Mouse (Mus musculus) forebrain, postnatal 0 days (tissue): Measurements from ENCODE around the gene Trpm6. TPM values are rescaled to one million over a fixed set of nuclear protein-coding genes. Genes with fewer than 3 reads are reported as not detected.
"Not testable (repeated sequence)": the region's sequence is repeated elsewhere in the genome, so short reads cannot be mapped to it uniquely, and the experiment has no call there.

Source experiments
- ATAC-seq: fragments of 200-750 bp; cut with Nextera tagmentation; 2 replicates; pipeline ENCODE4 v1.8.0; 2017; ENCODE audit warnings: mild to moderate bottlenecking, moderate library complexity
- DNase-seq: peaks from one replicate; pipeline ENCODE4 v3.0.0-alpha.2; 2015
- H3K27ac ChIP-seq: fragments of 300-500 bp; sonication (generic); 2 replicates; pipeline ENCODE4 v1.5.1; 2014; ENCODE audit warnings: low read depth, mild to moderate bottlenecking, antibody characterized with exemption, low read length, moderate library complexity, mixed read lengths
- H3K27me3 ChIP-seq: fragments of 300-500 bp; sonication (generic); 2 replicates; pipeline ENCODE4 v1.6.1; 2014; ENCODE audit warnings: mild to moderate bottlenecking, low read length, mixed read lengths; ENCODE audit not compliant: insufficient read depth
- H3K36me3 ChIP-seq: fragments of 300-500 bp; sonication (generic); 2 replicates; pipeline ENCODE4 v1.6.1; 2014; ENCODE audit warnings: mild to moderate bottlenecking, moderate library complexity; ENCODE audit not compliant: insufficient read depth
- H3K4me1 ChIP-seq: fragments of 300-500 bp; sonication (generic); 2 replicates; pipeline ENCODE4 v1.6.1; 2014; ENCODE audit warnings: antibody characterized with exemption; ENCODE audit not compliant: insufficient read depth
- H3K4me2 ChIP-seq: fragments of 300-500 bp; sonication (generic); 2 replicates; pipeline ENCODE4 v1.6.1; 2014; ENCODE audit warnings: low read depth, mild to moderate bottlenecking, moderate library complexity
- H3K4me3 ChIP-seq: fragments of 300-500 bp; sonication (generic); 2 replicates; pipeline ENCODE4 v1.5.1; 2014; ENCODE audit warnings: low read depth, low read length, mixed read lengths
- H3K9ac ChIP-seq: fragments of 300-500 bp; sonication (generic); 2 replicates; pipeline ENCODE4 v1.6.1; 2014; ENCODE audit warnings: mild to moderate bottlenecking
- H3K9me3 ChIP-seq: fragments of 300-500 bp; sonication (generic); 2 replicates; pipeline ENCODE4 v1.6.1; 2016; ENCODE audit warnings: low read length
- CTCF ChIP-seq: sonication (generic); IDR thresholded peaks from 2 replicates; pipeline ENCODE4 v1.5.1; 2016; ENCODE audit warnings: antibody characterized with exemption, control low read depth, low read depth
- WGBS: fragments of 180-500 bp; shearing (Covaris S2); extraction: QIAGEN DNeasy Blood & Tissue Kit; methylation state at CpG from one replicate; pipeline ENCODE4 v1.1.7; 2014; 5-methylcytosine and 5-hydroxymethylcytosine counted together
- polyA plus RNA-seq: library from polyadenylated mRNA; unstranded; fragments of >200 nt; fragmentation: Nextera tagmentation; extraction: Ambion mirVana; gene quantifications from 2 replicates; pipeline ENCODE4 v1.2.1, GENCODE M21; 2015
- total RNA-seq: library from RNA; depleted of rRNA; stranded (reverse); fragments of >200 nt; gene quantifications from 2 replicates; pipeline ENCODE4 v1.2.3, GENCODE M21; 2014; rRNA removed

Trpm6 gene
- total RNA-seq (0.29 and 0.31 TPM in 2 replicates), polyA plus RNA-seq (0.26 and 0.27 TPM in 2 replicates)

DNA sequence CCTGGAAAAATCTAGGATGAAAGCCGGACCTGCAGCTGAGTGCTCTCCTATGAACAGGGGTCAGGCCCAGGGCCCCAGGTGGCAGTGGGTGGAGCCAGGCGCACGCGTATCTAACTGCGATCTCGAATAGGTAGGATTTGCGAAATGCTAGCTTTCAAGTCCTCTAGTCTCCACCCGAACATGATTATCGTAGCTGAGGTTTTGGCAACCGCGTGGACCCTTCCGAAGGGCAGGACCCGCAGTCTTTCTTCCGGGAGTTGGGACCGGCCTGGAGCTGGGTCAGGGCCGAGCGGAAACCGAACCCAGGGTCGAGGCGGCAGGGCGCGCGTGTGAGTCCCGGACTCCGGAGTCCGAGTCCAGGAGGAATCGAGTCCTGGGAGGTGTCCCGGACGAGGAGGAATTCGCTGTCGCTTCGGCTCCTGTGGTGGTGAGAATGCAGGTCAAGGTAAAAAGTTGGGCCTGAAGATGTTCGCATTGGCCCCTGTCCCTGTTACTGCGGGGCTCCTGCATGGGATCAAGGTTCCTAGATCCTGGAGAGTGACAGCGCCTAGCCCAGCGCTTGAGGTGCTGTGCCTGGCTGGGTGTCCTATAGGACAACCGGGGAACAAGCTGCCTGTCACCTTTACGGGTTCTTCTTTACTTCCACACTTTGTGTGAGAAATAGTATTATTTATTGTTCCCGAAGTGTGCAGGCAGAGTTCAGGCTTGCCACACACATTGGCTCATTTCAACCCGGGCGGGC, at the start of gene Trpm6:
Gene Trpm6, plus strand, starts transcription at position 386 of the 742 bp plus-strand sequence.
- Histone ChIP-seq H3K27me3 (no peaks in the 10 kb centered on the region; the same call in 1 of the 2 replicates), H3K36me3 (no peaks in the 10 kb centered on the region), H3K9ac (peak within 1 kb of the TSS; percentile 6; the same call in 1 of the 2 replicates), H3K4me2 (peak within 1 kb of the TSS; percentile 74), H3K4me3 (peak within 1 kb of the TSS; percentile 38), H3K4me1 (peaks cover 5% of the 10 kb centered on the region; the same call in 1 of the 2 replicates), H3K9me3 (no peaks in the 10 kb centered on the region), H3K27ac (no peak within 1 kb of the TSS)
- DNase-seq (no peak), ATAC-seq (no peak)
- 6% methylated on average over 41 of the region's 41 CpGs for WGBS
- no peak for TF ChIP-seq CTCF

GRCm38 (mm10) chr19:18708101-18708500, 41.7 kb upstream of the Trpm6 start:
- H3K9ac ChIP-seq: no peak overlapping the region
- H3K4me1 ChIP-seq: no peaks in the 10 kb centered on the region
- DNase-seq (no peak), ATAC-seq (no peak)
- no peak overlapping the region for H3K4me3 ChIP-seq
- TF ChIP-seq CTCF: no peak
- no peaks in the 10 kb centered on the region for H3K27me3 ChIP-seq
- H3K4me2 ChIP-seq: no peak overlapping the region
- H3K9me3 ChIP-seq: no peaks in the 10 kb centered on the region
- H3K27ac ChIP-seq: no peak overlapping the region
- H3K36me3 ChIP-seq: no peaks in the 10 kb centered on the region

DNA sequence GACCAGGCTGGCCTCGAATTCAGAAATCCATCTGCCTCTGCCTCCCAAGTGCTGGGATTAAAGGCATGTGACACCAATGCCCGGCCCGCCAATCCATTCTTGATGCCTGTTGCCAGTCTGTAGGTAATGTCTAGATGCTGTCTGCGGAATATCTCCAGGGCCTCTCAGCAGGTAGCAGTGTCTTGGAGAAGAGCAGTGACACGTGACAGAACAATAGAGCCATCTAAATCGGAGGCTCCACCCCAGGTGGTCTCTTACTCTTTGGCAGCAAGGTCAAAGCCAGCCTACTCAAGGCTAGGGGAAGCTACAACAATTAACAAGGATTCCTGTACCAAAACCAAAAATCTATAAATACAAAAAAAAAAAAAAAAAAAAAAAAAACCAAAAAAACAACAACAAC, 38.9 kb upstream of the Trpm6 start:
- H3K9ac ChIP-seq: no peak overlapping the region
- no peak overlapping the region for H3K27ac ChIP-seq
- H3K9me3 ChIP-seq: no peaks in the 10 kb centered on the region
- DNase-seq (no peak), ATAC-seq (no peak)
- peaks cover 9% of the 10 kb centered on the region for H3K4me1 ChIP-seq
- no peak overlapping the region for H3K4me3 ChIP-seq
- WGBS: 54% methylated on average over 6 of the region's 6 CpGs
- H3K4me2 ChIP-seq: no peak overlapping the region
- no peak for TF ChIP-seq CTCF
- no peaks in the 10 kb centered on the region for H3K27me3 ChIP-seq
- no peaks in the 10 kb centered on the region for H3K36me3 ChIP-seq

GRCm38 (mm10) chr19:18711589-18711988, 38.2 kb upstream of the Trpm6 start:
- Histone ChIP-seq H3K4me2 (no peak overlapping the region), H3K9ac (no peak overlapping the region), H3K27ac (no peak overlapping the region), H3K4me1 (peaks cover 9% of the 10 kb centered on the region), H3K36me3 (no peaks in the 10 kb centered on the region), H3K4me3 (no peak overlapping the region), H3K27me3 (no peaks in the 10 kb centered on the region), H3K9me3 (no peaks in the 10 kb centered on the region)
- ATAC-seq (no peak), DNase-seq (peak; percentile 7)
- WGBS: 86% methylated on average over 9 of the region's 9 CpGs
- no peak for TF ChIP-seq CTCF

GRCm38 (mm10) chr19:18712153-18712865, 37.5 kb upstream of the Trpm6 start:
- DNase-seq: no peak
- peaks cover 9% of the 10 kb centered on the region for H3K4me1 ChIP-seq
- 60% methylated on average over 16 of the region's 16 CpGs for WGBS

DNA sequence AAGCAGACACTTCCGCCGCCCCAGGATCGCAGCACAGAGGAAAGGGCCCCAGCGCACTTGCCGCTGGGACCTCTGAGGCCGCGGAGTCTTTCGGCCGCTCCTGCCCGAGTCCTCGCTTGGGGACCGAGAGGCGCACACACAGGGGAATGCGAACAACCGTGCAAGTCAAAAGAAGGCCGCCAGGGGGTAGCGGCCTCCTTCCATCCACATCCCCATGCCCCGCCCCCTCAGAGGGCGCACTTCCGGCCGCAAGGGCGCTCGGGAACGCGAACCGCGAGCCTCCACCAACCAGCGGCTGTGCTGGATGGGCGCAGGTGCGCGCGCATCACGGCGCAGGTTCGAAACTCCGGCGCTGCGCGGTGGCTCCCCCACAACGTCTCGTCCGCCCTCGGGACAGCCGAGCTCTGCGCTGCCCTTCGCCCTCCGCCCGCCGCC, 36.9 kb upstream of the Trpm6 start, which contains the start of gene D030056L22Rik:
Gene D030056L22Rik, plus strand, starts transcription at position 328 of the 435 bp plus-strand sequence.
- no peaks in the 10 kb centered on the region for H3K36me3 ChIP-seq
- H3K9ac ChIP-seq: peak within 1 kb of the TSS; percentile 69
- 4% methylated on average over 49 of the region's 49 CpGs for WGBS
- peak within 1 kb of the TSS; percentile 93 for H3K4me2 ChIP-seq
- peaks cover 9% of the 10 kb centered on the region for H3K4me1 ChIP-seq
- no peaks in the 10 kb centered on the region for H3K9me3 ChIP-seq
- H3K27me3 ChIP-seq: no peaks in the 10 kb centered on the region
- H3K4me3 ChIP-seq: peak within 1 kb of the TSS; percentile 69
- peak; percentile 99 for ATAC-seq
- TF ChIP-seq CTCF: peak; percentile 83
- peak within 1 kb of the TSS; percentile 92 for H3K27ac ChIP-seq
- peak; percentile 99 for DNase-seq

More at GRCm38 (mm10) chr19:18712153-18712865, 37.5 kb upstream of the Trpm6 start:
- no peak for TF ChIP-seq CTCF
- Histone ChIP-seq H3K27me3 (no peaks in the 10 kb centered on the region), H3K4me3 (peak overlapping the region; percentile 69), H3K9me3 (no peaks in the 10 kb centered on the region), H3K4me2 (peak overlapping the region; percentile 93), H3K36me3 (no peaks in the 10 kb centered on the region), H3K27ac (peak overlapping the region; percentile 92), H3K9ac (peak overlapping the region; percentile 69)
- no peak for ATAC-seq

GRCm38 (mm10) chr19:18713357-18713756, 36.4 kb upstream of the Trpm6 start:
- Histone ChIP-seq H3K4me3 (peak overlapping the region; percentile 69), H3K4me2 (peak overlapping the region; percentile 93), H3K9ac (peak overlapping the region; percentile 69), H3K27ac (peak overlapping the region; percentile 59; the same call in 1 of the 2 replicates)
- WGBS: under 1% methylated on average over 32 of the region's 46 CpGs
- ATAC-seq: peak; percentile 74
- not testable (repeated sequence) for H3K36me3 ChIP-seq, H3K4me1 ChIP-seq, H3K9me3 ChIP-seq, H3K27me3 ChIP-seq
- DNase-seq: peak; percentile 57
